Comparison of ENCODE assay signal across 22 mouse cellular contexts in the genomic region with DNA sequence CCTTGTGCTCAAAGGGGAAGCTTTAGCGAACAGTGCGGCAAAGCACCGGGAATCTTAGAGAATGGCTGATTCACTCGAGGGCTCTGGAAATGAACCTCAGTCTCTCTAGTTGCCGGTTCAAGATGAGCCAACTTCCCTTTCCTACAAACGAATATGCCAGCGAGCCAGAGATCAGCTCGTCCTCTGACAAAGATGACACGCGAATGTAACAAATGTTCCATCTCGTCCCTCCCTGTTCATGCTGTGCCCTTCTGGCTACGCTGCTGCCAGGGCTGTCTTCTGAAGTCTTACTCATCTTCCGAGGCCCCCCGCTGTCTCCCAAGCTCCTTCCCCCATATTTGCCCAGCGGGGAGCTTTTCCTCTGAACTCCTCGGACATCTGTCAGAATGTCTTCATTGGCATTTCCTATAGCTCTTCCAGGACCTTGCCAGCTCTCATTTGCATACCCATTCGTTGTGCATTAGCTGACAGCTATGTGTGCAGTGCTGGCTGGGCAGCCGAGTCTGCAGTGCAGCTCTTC. TPM values are rescaled to one million over a fixed set of nuclear protein-coding genes. Genes with fewer than 3 reads are reported as not detected.
DNase-seq lines count a peak whose midpoint lies in the region; ATAC-seq and TF ChIP-seq lines count a peak whose summit lies in the region.
"Had no signal": no experiment of that assay in that cellular context is flagged by ENCODE, and none has a peak within 500 bp of the region (broad histone marks: within the 10 kb centered on the region; RNA-seq: fewer than 3 reads in every experiment).

No protein-coding gene starts in this region.

- H3K9me3 ChIP-seq in kidney, embryonic 16.5 days (ENCODE audit: low read length) = no peaks in the 10 kb centered on the region
- H3K9me3 ChIP-seq: embryonic facial prominence, embryonic 12.5 days; G1E; heart, embryonic 12.5 days; neural tube, embryonic 15.5 days had no signal

- no peaks in the 10 kb centered on the region for H3K36me3 ChIP-seq in spleen, adult 2 months (ENCODE audit: control insufficient read depth, insufficient read depth, low read length)
- H3K36me3 ChIP-seq in kidney, embryonic 16.5 days (ENCODE audit: insufficient read depth, low read length) = no peaks in the 10 kb centered on the region
- H3K36me3 ChIP-seq: embryonic facial prominence, embryonic 12.5 days; forebrain, embryonic 10.5 days; G1E; heart, embryonic 12.5 days; neural tube, embryonic 15.5 days had no signal

- peak overlapping the region; percentile 52; the same call in 1 of the 2 replicates for H3K27ac ChIP-seq in spleen, adult 2 months (ENCODE audit: insufficient read depth, low read length)
- H3K27ac ChIP-seq in kidney, embryonic 16.5 days (ENCODE audit: low read length) = no peak overlapping the region
- H3K27ac ChIP-seq: embryonic facial prominence, embryonic 12.5 days; forebrain, embryonic 10.5 days; neural tube, embryonic 15.5 days had no signal

- no peak overlapping the region for H3K4me2 ChIP-seq in kidney, embryonic 16.5 days (replicated peaks; ENCODE audit: low read depth, low read length)
- H3K4me2 ChIP-seq: embryonic facial prominence, embryonic 12.5 days; heart, embryonic 12.5 days; lung, embryonic 14.5 days; neural tube, embryonic 15.5 days had no signal

- no peak for ATAC-seq in kidney, embryonic 16.5 days (ENCODE audit: low FRiP score, low TSS enrichment)

- DNase-seq in heart, adult 11 months = peak; percentile 78
- no peak for DNase-seq in heart, adult 9 months (ENCODE audit: low spot score in 2 of 2)
- DNase-seq in spleen, adult 2 months (ENCODE audit: low read depth in 1 of 2, low spot score in 2 of 2) = no peak
- no peak for DNase-seq in spleen, postnatal 4 days (ENCODE audit: low spot score in 2 of 2)
- DNase-seq in cerebellum, adult 11-12 months = peak; percentile 92
- no peak for DNase-seq in gastrocnemius, adult 8-10 months (ENCODE audit: low spot score in 2 of 2)
- DNase-seq in thymus, postnatal 36 days = no peak
- DNase-seq: B cell, adult 2 months; gastrocnemius, postnatal 25 days; kidney, adult 8-10 months; lung, embryonic 14.5 days; right cerebral cortex, adult 18-20 months had no signal

- H3K4me1 ChIP-seq in spleen, adult 2 months (ENCODE audit: control insufficient read depth, insufficient read depth, insufficient read length) = no peaks in the 10 kb centered on the region
- peaks cover 1% of the 10 kb centered on the region for H3K4me1 ChIP-seq in kidney, embryonic 16.5 days (ENCODE audit: insufficient read depth, low read length)
- H3K4me1 ChIP-seq: neural tube, embryonic 15.5 days had no signal

- no peaks in the 10 kb centered on the region for H3K27me3 ChIP-seq in spleen, adult 2 months (ENCODE audit: control insufficient read depth, insufficient read depth, low read length)
- no peaks in the 10 kb centered on the region for H3K27me3 ChIP-seq in kidney, embryonic 16.5 days (ENCODE audit: insufficient read depth, low read length)
- H3K27me3 ChIP-seq: embryonic facial prominence, embryonic 12.5 days; heart, embryonic 12.5 days; neural tube, embryonic 15.5 days had no signal

- WGBS in spleen, adult 2 months = 78% methylated on average over 18 of the region's 18 CpGs
- 86% methylated on average over 18 of the region's 18 CpGs for WGBS in kidney, embryonic 16.5 days

- H3K4me3 ChIP-seq in spleen, adult 2 months (ENCODE audit: extremely low read depth, insufficient read depth, insufficient read length) = no peak overlapping the region
- no peak overlapping the region for H3K4me3 ChIP-seq in kidney, embryonic 16.5 days (ENCODE audit: low read length)
- H3K4me3 ChIP-seq: embryonic facial prominence, embryonic 12.5 days; forebrain, embryonic 10.5 days; heart, embryonic 12.5 days; neural tube, embryonic 15.5 days had no signal

- TF ChIP-seq CTCF in spleen, adult 2 months (IDR thresholded peaks at IDR 0.05; ENCODE audit: extremely low read depth, insufficient read depth, insufficient read length, insufficient replicate concordance) = no peak

- no peak for TF ChIP-seq POLR2A in spleen, adult 2 months (IDR thresholded peaks at IDR 0.05; ENCODE audit: low read depth, low read length)

- H3K9ac ChIP-seq in kidney, embryonic 16.5 days (replicated peaks; ENCODE audit: low read length) = no peak overlapping the region
- H3K9ac ChIP-seq: embryonic facial prominence, embryonic 12.5 days; heart, embryonic 12.5 days; lung, embryonic 14.5 days; neural tube, embryonic 15.5 days had no signal

RNA-seq across cellular contexts. Expression of a gene that starts 14.5 kb away (rescaled TPM):
- 3.1 and 3.6 TPM in 2 replicates for polyA plus RNA-seq in spleen, adult 2 months (2012; rRNA removed)
- polyA plus RNA-seq in kidney, embryonic 16.5 days (2015; fragmentation: Nextera tagmentation; extraction: Ambion mirVana) = 39.1 and 40.1 TPM in 2 replicates
- 10 to 100 TPM; 27.4 to 32.4 (median 29.6) TPM for total RNA-seq in gastrocnemius, adult 8-10 months (2022)

RNA-seq across cellular contexts. Expression of a gene that starts 33.3 kb away (rescaled TPM):
- polyA plus RNA-seq in spleen, adult 2 months (2012; rRNA removed) = not detected in 2 replicates
- not detected in 2 replicates for polyA plus RNA-seq in kidney, embryonic 16.5 days (2015; fragmentation: Nextera tagmentation; extraction: Ambion mirVana)
- not detected for total RNA-seq in gastrocnemius, adult 8-10 months (2022)
- total RNA-seq: gastrocnemius, postnatal 25 days; hematopoietic stem cell, adult 5-6 weeks; layer of hippocampus, adult 18-20 months; liver, adult 2 months; megakaryocyte, adult 5-6 weeks had no signal
- polyA plus RNA-seq: embryonic facial prominence, embryonic 12.5 days; forebrain, embryonic 10.5 days; G1E; heart, embryonic 12.5 days; liver, adult 2 months; neural tube, embryonic 15.5 days had no signal

Comparison
In these comparisons a context has a peak if more than half of its experiments do, and no peak if none do; other contexts are left out.
1. DNase-seq: peak in heart, adult 11 months (single experiment) and cerebellum, adult 11-12 months (single experiment); none in heart, adult 9 months (0 of 2), spleen, adult 2 months (0 of 2), spleen, postnatal 4 days (0 of 2), gastrocnemius, adult 8-10 months (0 of 2) and thymus, postnatal 36 days (0 of 2).